Mouse (Mus musculus) kidney, adult 8-10 months (tissue): ENCODE measurements around the gene Dctn2.
A peak's percentile ranks its signal among the peaks of the same experiment; 100 is the strongest.
"Not testable (repeated sequence)": the region's sequence is repeated elsewhere in the genome, so short reads cannot be mapped to it uniquely, and the experiment has no call there.

Experiments
- DNase-seq, 2 experiments: peaks; one replicate each; pipeline ENCODE4 v3.0.0; 2022

Dctn2 gene

DNA sequence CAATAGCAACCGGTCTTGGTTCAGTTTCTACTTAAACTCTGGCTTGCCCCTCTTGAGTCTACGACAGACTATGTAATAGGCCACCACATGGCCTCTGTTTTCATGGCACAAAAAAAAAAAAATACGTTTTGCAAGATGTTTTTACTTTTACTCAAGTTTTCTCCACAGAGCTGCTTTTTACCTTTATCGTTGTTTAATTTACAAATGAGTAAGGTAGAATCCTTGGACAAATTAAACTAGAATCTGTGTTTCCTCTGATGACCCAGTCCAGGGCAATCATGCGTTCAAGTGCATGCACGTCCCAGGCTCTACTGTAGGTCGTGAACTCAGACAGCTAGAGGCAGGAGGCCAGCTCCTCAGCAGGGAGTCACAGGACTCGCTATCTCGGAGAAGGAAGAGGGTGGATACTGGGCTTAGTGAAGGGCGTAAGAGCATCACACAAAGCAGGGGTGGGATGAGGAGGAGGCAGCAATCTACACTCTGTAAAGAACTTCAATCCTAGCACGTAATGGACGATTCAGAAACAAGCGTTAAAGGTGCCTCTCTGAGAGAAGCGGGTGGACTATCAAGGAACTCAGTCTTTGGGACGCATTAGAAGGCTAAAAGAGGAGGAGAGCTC is 23.5 kb downstream of the Dctn2 start:
- DNase-seq: peak; percentile 82 to 84

GRCm38 (mm10) chr10:127290307-127290929 is 24.2 kb downstream of the Dctn2 start:
- DNase-seq: peak; percentile 100

DNA sequence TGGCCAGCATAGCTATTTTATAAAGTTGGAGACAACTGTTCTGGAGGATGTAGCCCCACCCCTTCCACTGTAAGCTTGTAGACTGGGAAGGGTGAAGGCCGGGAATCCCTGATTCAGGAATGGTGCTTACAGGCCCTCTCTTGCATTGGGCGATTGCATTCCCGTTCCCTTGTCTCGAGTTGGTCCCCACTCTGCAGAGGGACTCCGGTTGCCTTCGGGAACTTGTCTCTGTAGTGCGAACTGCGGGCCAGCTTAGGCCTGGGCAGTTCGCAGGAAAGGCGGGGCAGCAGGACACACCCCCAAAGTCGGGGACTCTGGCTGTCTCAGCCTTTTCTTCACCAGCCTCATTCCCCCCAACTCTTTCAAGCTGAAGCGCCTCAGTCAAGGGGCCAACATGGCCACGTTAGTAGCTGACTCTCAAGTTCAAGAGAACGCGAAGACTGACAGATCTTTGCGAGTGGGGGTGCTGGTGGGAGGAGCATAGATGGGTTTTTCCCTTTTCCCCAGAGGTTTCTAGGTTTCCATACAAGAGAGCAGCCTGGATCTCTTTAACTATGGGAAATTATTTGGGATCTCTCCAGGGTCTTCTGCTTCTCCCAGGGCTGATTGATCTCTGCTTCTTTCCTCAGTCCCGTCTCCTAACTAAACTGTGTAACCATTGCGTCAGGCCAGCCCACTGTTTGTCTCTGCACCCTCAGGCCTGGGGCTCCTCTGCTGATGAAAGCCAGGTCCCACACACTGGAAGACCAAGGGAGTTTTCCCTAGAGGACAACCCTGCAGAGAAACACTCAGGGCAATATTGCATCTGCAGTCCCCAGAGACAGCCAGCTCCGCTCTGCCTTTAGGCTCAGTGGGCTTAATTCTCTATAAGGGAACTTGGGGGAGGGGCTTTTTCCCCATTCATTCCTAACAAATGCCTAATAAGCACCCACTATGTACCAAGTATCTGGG is 25.0 kb downstream of the Dctn2 start:
- DNase-seq: peak; percentile 63 to 68

- no peak for DNase-seq
Measured at GRCm38 (mm10) chr10:127291881-127292638, 25.9 kb downstream of the Dctn2 start.

DNA sequence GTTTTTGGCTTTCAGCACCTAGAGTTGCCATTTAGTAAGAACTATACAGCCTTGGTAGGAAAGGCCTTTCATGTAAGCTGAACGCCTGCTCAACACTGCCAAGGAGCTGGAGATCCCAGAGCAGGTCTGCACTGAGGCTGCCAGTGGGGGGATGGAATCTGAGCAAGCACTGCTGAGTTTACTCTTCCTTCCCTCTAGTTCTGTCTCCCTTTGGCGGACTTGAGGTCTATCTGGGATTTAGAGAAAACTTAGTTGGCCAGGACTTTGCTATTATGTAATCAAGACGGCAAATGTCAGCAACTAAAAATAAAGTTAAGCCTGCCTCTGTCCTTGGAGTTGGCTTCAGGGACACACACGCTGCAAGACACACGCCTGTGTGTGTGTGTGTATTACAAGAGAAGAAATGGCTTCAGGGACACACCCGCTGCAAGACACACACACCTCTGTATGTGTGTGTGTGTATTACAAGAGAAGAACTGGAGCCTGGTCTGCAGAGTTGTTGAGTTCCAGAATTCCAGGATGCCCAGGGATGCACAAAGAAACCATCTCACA is 26.9 kb downstream of the Dctn2 start:
- peak; percentile 33 to 56 for DNase-seq

DNA sequence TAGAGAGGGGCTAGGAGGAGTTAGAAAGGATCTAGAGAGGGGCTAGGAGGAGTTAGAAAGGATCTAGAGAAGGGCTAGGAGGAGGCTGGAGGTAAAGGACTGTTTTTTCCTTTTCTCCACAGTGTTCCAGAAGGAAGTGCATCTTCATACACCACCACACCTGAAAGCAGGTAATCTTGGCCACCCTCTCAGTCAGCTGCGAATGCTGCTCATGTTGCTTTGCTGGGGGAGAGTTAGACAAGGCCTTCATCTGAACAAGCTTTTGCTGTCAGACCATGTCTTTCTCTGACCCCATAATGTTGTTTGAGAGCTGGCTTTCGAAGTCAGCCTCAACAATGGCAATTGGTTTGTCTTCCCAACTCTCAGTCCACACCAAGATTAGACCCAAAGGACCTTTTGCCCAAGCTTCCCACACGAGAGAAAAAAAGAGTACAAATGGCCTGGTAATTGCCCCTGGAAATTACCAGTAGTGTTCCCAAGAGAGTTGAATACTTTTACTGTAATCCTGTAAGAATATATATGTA is 27.5 kb downstream of the Dctn2 start:
- DNase-seq: no peak

- DNase-seq: no peak
Measured at GRCm38 (mm10) chr10:127294895-127295510, 28.8 kb downstream of the Dctn2 start.

DNA sequence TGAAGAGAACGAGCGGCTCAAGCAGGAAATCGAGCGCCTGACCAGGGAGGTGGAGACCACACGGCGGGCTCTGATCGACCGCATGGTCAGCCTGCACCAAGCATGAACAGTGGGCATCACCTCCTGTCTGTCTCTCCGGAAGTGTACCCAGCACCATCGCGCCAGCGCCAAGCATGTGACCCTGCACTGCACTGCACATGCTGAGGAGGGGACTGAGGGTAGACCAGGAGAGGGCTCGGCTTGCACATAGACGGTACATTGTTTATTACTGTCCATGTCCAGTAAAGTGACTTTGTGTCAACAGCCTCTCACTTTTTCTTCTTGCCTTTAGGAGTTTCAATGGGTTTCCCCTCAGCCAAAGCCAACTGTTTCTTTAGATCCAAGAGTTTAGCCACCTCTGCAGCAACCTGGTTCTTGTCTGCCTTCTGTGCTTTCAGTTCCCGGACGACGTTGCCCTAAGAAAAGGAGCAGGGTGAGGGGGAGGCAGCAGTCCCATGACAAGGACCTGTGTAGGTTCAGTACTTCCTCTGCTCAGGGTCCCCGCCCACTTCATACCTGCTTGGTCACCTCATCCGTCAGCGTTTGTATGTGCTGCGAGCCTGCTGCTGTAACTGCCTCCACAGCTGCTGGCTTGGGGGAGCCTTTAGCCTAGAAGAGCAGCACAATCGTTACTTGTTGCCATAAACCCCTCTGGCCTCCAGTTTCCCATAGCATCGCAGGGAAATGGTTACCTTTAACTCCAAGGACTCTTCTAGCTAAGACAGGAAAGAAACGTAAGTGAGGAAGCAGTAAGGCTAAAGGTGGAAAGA is 30.0 kb downstream of the Dctn2 start:
- DNase-seq: no peak

DNA sequence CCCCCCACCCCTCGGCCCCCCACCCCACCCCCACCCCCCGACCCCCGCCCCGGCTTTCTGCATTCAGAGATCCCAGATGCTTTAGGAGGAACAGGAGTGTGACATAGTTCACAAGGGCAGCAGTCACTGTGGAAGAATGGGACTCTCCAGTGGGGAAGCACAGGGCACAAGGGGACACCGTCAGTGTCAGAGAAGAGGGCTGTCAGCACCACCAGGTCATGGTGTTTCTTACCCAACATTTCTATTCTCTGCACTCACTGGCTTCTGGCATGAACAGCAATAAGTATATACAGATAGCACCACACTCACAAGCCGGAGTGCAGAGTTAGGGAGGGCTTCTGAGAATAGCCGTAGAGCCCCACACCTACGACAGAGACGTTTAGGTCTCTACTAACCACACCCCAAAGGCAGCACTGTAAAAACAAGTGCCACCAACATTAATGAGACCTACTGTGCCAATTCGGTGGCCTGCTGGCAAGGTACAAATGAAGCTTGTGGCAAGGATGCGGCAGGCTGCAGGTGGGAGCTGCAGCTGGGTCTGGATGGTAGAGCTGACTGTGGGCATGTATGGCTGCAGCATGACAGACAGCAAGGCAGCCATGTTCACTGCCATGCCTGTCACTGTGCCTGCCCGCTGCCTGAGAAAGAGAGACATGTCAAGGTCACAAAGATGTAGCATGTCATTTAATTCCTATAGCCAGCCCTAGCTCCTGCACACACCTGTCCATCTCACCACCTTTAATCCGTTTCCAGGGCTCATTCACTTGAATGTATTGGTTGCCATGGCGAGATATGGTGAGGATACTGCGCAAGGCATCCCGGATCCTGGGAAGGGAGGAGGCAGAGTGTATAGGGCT is 31.1 kb downstream of the Dctn2 start:
- no peak for DNase-seq

- DNase-seq: no peak
Measured at GRCm38 (mm10) chr10:127300361-127300760, 34.2 kb downstream of the Dctn2 start.

DNA sequence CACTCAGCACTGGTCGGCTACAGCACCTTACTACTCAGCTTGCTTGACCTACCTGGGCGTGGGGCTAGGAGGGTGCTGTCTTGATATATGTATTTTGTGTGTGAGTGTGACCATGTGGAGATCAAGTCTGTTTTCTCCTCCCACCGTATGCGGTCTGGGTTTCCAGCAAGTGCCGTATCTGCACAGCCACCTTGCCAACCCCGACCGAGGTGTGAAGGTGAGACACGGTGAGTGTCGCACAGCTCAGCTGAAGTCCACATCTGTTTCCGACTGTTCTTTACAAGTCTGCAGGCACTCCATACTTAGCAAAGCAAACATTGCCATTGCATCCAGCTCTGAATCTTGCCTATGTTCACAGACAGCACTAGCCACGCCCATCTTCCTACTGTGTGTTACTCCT is 37.0 kb downstream of the Dctn2 start:
- DNase-seq: no peak

DNA sequence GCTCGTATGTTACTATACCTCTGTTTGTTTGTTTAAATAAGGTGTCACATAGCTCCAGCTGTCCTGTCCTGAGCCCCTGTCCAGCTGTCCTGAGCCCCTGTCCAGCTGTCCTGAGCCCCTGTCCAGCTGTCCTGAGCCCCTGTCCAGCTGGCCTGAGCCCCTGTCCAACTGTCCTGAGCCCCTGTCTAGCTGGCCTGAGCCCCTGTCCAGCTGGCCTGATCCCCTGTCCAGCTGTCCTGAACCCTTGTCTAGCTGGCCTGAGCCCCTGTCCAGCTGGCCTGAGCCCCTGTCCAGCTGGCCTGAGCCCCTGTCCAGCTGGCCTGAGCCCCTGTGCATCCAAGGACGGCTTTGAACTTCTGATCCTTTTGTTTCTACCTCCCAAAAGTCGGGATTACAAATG is 43.0 kb downstream of the Dctn2 start:
- not testable (repeated sequence) for DNase-seq

DNA sequence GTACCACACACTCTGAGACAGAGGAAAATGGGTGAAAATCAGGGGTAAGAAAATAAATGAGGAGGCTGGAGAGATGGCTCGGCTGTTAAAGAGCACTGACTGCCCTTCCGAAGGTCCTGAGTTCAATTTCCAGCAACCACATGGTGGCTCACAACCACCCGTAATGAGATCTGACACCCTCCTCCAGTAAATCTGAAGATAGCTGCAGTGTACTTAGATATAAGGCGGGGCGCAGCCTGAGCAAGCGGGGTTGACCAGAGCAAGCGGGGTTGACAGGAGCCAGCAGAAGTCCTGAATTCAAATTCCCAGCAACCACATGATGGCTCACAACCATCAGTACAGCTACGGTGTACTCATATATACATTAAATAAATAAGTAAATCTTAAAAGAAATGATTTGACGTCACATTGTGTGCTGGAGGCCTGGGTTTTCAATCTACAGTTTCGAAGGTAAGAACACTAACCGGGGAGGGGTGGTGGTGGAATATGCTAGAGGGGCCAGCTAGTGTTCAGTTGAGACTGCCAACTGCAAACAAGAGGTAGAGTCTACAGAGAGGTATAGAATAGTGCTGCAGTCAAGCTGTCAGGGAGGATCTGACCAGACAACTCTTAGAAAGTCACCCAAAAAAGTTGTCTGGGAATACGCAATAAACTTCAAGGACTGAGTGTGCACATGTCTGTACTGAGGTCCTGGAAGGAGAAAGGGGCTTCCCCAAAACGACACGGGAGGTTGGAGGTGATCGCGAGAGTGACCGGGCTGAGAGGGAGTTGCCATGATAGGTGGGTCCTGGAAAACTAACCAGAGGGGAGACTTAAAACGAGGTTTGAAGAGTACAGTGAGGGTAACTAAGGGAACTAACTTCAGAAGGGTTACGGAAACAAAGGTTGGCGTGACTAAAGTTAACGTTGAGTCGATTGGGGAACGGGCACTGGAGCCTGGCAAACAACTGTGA is 44.6 kb downstream of the Dctn2 start:
- DNase-seq: no peak

DNA sequence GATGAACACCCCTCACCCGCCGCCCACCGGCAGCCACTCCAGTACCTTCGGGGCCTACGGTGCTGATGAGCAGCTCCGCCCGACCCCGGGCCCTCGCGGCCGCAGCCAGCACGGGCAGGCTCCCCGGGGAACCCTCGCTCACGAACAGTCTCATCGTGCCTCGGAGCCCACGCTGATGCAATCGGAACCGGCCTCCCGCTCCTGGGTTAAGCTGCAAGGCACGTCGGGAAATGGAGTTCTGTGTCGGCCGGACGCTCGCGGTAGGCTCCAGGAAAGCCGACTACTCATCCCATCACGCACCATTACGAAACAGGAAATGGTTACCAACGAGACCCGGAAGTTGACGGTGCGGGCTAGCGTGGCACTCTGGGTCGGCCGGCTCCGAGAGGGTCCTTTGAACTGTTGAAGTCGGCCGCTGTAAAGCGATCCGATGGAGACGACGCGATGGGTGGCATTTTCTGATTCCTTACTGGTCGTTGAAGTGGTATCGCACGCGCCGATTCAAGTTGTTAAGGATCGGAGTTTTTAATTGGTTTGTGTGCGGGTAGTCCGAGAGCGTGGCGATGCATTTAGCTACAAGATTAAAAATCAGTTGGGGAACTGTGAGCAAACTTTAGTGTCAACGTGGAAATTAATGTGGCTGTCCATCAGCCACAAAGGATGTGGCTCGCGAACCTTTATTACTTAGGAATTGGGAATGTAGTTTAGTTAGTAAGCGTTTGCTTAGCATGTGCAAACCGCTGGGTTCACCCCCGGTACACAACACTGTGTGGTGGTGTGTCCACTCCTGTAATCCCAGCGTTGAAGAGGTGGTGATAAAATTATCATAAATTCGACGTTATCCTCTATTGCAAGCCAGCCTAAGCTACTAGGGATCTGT is 45.5 kb downstream of the Dctn2 start, which contains the start of gene Mars:
Mars (minus strand) TSS at position 311 of the 880 bp plus-strand sequence.
- peak; percentile 95 to 96 for DNase-seq

DNA sequence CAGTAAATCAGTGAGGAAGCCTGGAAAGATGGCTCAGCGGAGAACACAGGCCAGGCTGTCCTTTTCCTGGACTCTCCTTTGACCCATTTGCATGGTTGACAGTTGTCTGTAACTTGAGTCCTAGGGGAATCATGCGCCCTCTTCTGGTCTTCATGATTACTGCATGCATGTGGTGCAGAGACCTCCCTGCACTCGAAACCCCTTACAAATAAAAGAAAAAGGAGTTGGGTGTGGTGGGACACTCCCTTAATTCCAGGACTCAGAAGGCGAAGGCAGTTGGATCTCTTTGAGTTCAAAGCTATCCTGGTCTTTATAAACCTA is 46.1 kb downstream of the Dctn2 start:
- DNase-seq: peak; percentile 75 to 87

- no peak for DNase-seq
Measured at GRCm38 (mm10) chr10:127312858-127313257, 46.7 kb downstream of the Dctn2 start.

DNA sequence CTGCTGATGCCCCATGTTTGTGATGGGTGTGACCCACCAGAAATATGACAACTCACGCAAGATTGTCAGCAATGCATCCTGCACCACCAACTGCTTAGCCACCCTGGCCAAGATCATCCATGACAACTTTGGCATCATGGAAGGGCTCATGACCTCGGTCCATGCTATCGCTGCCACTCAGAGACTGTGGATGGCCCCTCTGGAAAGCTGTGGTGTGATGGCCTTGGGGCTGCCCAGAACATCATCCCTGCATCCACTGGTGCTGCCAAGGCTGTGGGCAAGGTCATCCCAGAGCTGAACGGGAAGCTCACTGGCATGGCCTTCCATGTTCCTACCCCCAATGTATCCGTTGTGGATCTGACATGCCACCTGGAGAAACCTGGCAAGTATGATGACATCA is 47.3 kb downstream of the Dctn2 start:
- DNase-seq: not testable (repeated sequence)

- not testable (repeated sequence) for DNase-seq
Measured at GRCm38 (mm10) chr10:127314950-127315349, 48.8 kb downstream of the Dctn2 start.
